Mouse (Mus musculus) heart, adult 2 months (tissue): ENCODE measurements at regions not wholly inside any gene's neighbourhood (a gene's known extent, or its start where the extent isn't known, plus 50 kb on each side); places are given as distances from the start of the nearest gene placed in this dataset.
A peak's percentile ranks its signal among the peaks of the same experiment; 100 is the strongest.
"Not testable (repeated sequence)": the region's sequence is repeated elsewhere in the genome, so short reads cannot be mapped to it uniquely, and the experiment has no call there.

Source experiments
- DNase-seq, 2 experiments: peaks; one replicate each; pipeline ENCODE4 v3.0.0; 2021
- H3K27ac ChIP-seq: fragments of 200-600 bp; 2 replicates; pipeline ENCODE4 v1.8.1; 2022
- H3K27me3 ChIP-seq: fragments of 200-500 bp; 2 replicates; pipeline ENCODE4 v1.6.1; 2012; ENCODE audit warnings: mild to moderate bottlenecking, low read length, inconsistent platforms, mixed read lengths; ENCODE audit not compliant: control insufficient read depth, insufficient read depth
- H3K36me3 ChIP-seq: fragments of 200-500 bp; 2 replicates; pipeline ENCODE4 v1.6.1; 2012; ENCODE audit warnings: low read length, inconsistent platforms; ENCODE audit not compliant: control insufficient read depth, insufficient read depth
- H3K4me1 ChIP-seq: fragments of 200-500 bp; 2 replicates; pipeline ENCODE4 v1.6.1; 2011; ENCODE audit warnings: low read length; ENCODE audit not compliant: control insufficient read depth, insufficient read depth
- H3K4me3 ChIP-seq: fragments of 200-600 bp; 2 replicates; pipeline ENCODE4 v1.8.1; 2022
- H3K79me2 ChIP-seq: fragments of 200-500 bp; replicated peaks from 2 replicates; pipeline ENCODE4 v1.6.1; 2012; ENCODE audit warnings: mild to moderate bottlenecking, inconsistent platforms, low read length, moderate library complexity, mixed read lengths; ENCODE audit not compliant: control insufficient read depth, insufficient read depth
- H3K9ac ChIP-seq: fragments of 200-500 bp; 2 replicates; pipeline ENCODE4 v1.6.1; 2012; ENCODE audit warnings: low read depth, mild to moderate bottlenecking, control low read depth, inconsistent platforms, low read length, mixed read lengths
- CTCF ChIP-seq: fragments of 200-600 bp; IDR thresholded peaks from 2 replicates; pipeline ENCODE4 v1.8.1; 2022; ENCODE audit warnings: antibody characterized with exemption, mild to moderate bottlenecking, moderate library complexity
- EP300 ChIP-seq: fragments of 200-500 bp; IDR thresholded peaks from 2 replicates; pipeline ENCODE4 v1.6.1; 2011; ENCODE audit warnings: low read depth, low read length, control low read depth; ENCODE audit not compliant: insufficient read depth
- POLR2A ChIP-seq: fragments of 200-500 bp; IDR thresholded peaks from 2 replicates; pipeline ENCODE4 v1.6.1; 2011; ENCODE audit warnings: mild to moderate bottlenecking, low read depth, low read length, control low read depth; ENCODE audit not compliant: insufficient read depth
- WGBS: fragments of 180-500 bp; shearing (Covaris S2); methylation state at CpG from one replicate; pipeline ENCODE4 v1.1.7; 2018; 5-methylcytosine and 5-hydroxymethylcytosine counted together
- intact Hi-C: fragments of 180-260 bp; cut with DNase I; formaldehyde crosslinking; loops from one replicate; pipeline ENCODE4 v1.15.1; 2025

GRCm38 (mm10) chr13:41955884-41956283 lies 95.9 kb upstream of the Hivep1 start:
- H3K9ac ChIP-seq = no peak overlapping the region
- no peaks in the 10 kb centered on the region for H3K27me3 ChIP-seq
- no peak overlapping the region for H3K27ac ChIP-seq
- WGBS = 76% methylated on average over 4 of the region's 4 CpGs
- no peaks in the 10 kb centered on the region for H3K36me3 ChIP-seq
- no peak overlapping the region for H3K4me3 ChIP-seq
- H3K4me1 ChIP-seq = no peaks in the 10 kb centered on the region
- no peaks in the 10 kb centered on the region for H3K79me2 ChIP-seq
- TF ChIP-seq POLR2A (no peak), CTCF (no peak), EP300 (no peak)
- intact Hi-C loops = no loop called here
- DNase-seq = no peak

- 73% methylated on average over 3 of the region's 3 CpGs for WGBS
Observed at GRCm38 (mm10) chr13:41955198-41955597, 96.6 kb upstream of the Hivep1 start.

GRCm38 (mm10) chr13:41952453-41952852 lies 99.4 kb upstream of the Hivep1 start:
- Histone ChIP-seq H3K4me3 (no peak overlapping the region), H3K79me2 (no peaks in the 10 kb centered on the region), H3K4me1 (no peaks in the 10 kb centered on the region), H3K9ac (no peak overlapping the region), H3K27me3 (no peaks in the 10 kb centered on the region), H3K27ac (no peak overlapping the region), H3K36me3 (no peaks in the 10 kb centered on the region)
- peak in 1 of 2 experiments; percentile 33 for DNase-seq
- no peak for TF ChIP-seq CTCF
- no peak for TF ChIP-seq POLR2A
- TF ChIP-seq EP300 = no peak
- WGBS = 35% methylated on average over 3 of the region's 3 CpGs
- intact Hi-C loops = no loop called here

More at GRCm38 (mm10) chr13:41955198-41955597, 96.6 kb upstream of the Hivep1 start:
- intact Hi-C loops = no loop called here
- Histone ChIP-seq H3K36me3 (no peaks in the 10 kb centered on the region), H3K27ac (no peak overlapping the region), H3K79me2 (no peaks in the 10 kb centered on the region), H3K4me1 (no peaks in the 10 kb centered on the region), H3K27me3 (no peaks in the 10 kb centered on the region), H3K4me3 (no peak overlapping the region), H3K9ac (no peak overlapping the region)
- DNase-seq = no peak
- TF ChIP-seq CTCF (no peak), EP300 (no peak), POLR2A (no peak)

GRCm38 (mm10) chr13:41948241-41948640 lies 100.8 kb upstream of the Adtrp start:
- Histone ChIP-seq H3K36me3 (no peaks in the 10 kb centered on the region), H3K4me1 (no peaks in the 10 kb centered on the region), H3K79me2 (no peaks in the 10 kb centered on the region), H3K9ac (no peak overlapping the region), H3K27ac (no peak overlapping the region), H3K27me3 (no peaks in the 10 kb centered on the region), H3K4me3 (no peak overlapping the region)
- DNase-seq = no peak
- intact Hi-C loops = no loop called here
- WGBS = 85% methylated on average over 3 of the region's 3 CpGs
- TF ChIP-seq POLR2A (no peak), EP300 (no peak), CTCF (no peak)

GRCm38 (mm10) chr13:41932313-41933100 lies 85.0 kb upstream of the Adtrp start:
- Histone ChIP-seq H3K4me3 (no peak overlapping the region), H3K27ac (no peak overlapping the region), H3K27me3 (no peaks in the 10 kb centered on the region), H3K9ac (no peak overlapping the region), H3K79me2 (no peaks in the 10 kb centered on the region), H3K4me1 (no peaks in the 10 kb centered on the region), H3K36me3 (no peaks in the 10 kb centered on the region)
- no peak for TF ChIP-seq CTCF
- TF ChIP-seq POLR2A = no peak
- TF ChIP-seq EP300 = no peak
- no peak for DNase-seq
- 52% methylated on average over 12 of the region's 12 CpGs for WGBS
- intact Hi-C loops = no loop called here

GRCm38 (mm10) chr13:41929768-41930167 lies 82.3 kb upstream of the Adtrp start:
- no peaks in the 10 kb centered on the region for H3K27me3 ChIP-seq
- no peak overlapping the region for H3K9ac ChIP-seq
- no peaks in the 10 kb centered on the region for H3K36me3 ChIP-seq
- no peak overlapping the region for H3K4me3 ChIP-seq
- no peak for TF ChIP-seq EP300
- no peak for TF ChIP-seq POLR2A
- no peak for TF ChIP-seq CTCF
- H3K4me1 ChIP-seq = no peaks in the 10 kb centered on the region
- no peaks in the 10 kb centered on the region for H3K79me2 ChIP-seq
- no peak for DNase-seq
- intact Hi-C loops = no loop called here
- WGBS = 88% methylated on average over 1 of the region's 1 CpGs
- H3K27ac ChIP-seq = no peak overlapping the region

- H3K4me1 ChIP-seq, DNase-seq, H3K27me3 ChIP-seq, H3K9ac ChIP-seq, H3K4me3 ChIP-seq, intact Hi-C loops, H3K27ac ChIP-seq, H3K79me2 ChIP-seq, H3K36me3 ChIP-seq: not testable (repeated sequence)
- 64% methylated on average over 2 of the region's 2 CpGs for WGBS
Observed at GRCm38 (mm10) chr13:41925851-41926250, 78.4 kb upstream of the Adtrp start.
